Comparison of ENCODE assay signal across 26 mouse cellular contexts in the genomic region with DNA sequence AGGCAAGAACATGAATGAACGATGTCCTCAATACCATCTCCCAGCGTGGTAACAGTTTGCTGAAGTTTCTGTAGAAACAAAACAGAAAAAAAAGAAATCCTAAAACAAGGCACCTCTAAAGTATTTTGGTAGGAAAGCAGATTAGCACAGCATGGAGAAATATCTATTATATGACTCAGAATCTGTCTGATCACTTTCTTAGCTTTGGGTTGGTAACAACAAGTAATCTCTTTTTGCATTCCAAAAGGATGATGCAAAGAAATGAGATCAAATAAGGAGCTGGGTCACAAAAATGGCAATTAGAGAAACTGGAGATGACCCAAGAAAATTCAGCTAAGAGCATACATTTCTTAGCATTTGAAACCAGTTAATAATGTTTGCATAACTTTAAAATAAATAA.
DNase-seq lines count a peak whose midpoint lies in the region; ATAC-seq and TF ChIP-seq lines count a peak whose summit lies in the region.
"Had no signal": no experiment of that assay in that cellular context is flagged by ENCODE, and none has a peak within 500 bp of the region (broad histone marks: within the 10 kb centered on the region; RNA-seq: fewer than 3 reads in every experiment).

No protein-coding gene starts in this region.

- H3K79me2 ChIP-seq in C2C12 (ENCODE audit: control insufficient read depth, insufficient read depth) = no peaks in the 10 kb centered on the region

- CTCF ChIA-PET in Patski (lab: Charles Lee) = interaction anchor here (1.5 kb wide), 1 partner anchor 10 kb away, joined by 4 read pairs; no protein-coding TSS in a partner anchor

- TF ChIP-seq CTCF in C2C12 (IDR thresholded peaks at IDR 0.05; ENCODE audit: control insufficient read depth, insufficient read depth, insufficient read length) (no peak), Patski (IDR thresholded peaks at IDR 0.05) (no peak)

- no peaks in the 10 kb centered on the region for H3K79me3 ChIP-seq in C2C12 (ENCODE audit: low read depth)

- H3K4me3 ChIP-seq in C2C12 (ENCODE audit: insufficient read depth, poor library complexity, severe bottlenecking) = no peak overlapping the region

- intact Hi-C loops in gastrocnemius, postnatal 14 days (cut with DNase I; ENCODE audit: low total_unique reads) = no loop called here

- no peak overlapping the region for H3ac ChIP-seq in C2C12 (ENCODE audit: control insufficient read depth, insufficient read length, low read depth)

- in situ Hi-C loops in Patski (cut with MboI; ENCODE audit: low pct_unique_long_range_greater_than_20kb) = no loop called here

- no peaks in the 10 kb centered on the region for H3K36me3 ChIP-seq in C2C12 (ENCODE audit: control insufficient read depth, insufficient read depth)
- H3K36me3 ChIP-seq: G1E had no signal

- H3K27me3 ChIP-seq in C2C12 (ENCODE audit: control insufficient read depth, insufficient read depth, insufficient read length) (no peaks in the 10 kb centered on the region), Patski (no peaks in the 10 kb centered on the region)
- H3K27me3 ChIP-seq: CH12.LX had no signal

- ATAC-seq in Patski = peak; percentile 67
- ATAC-seq: activated CD4-positive, CD25-positive, alpha-beta regulatory T cell, adult 4 months; CD4-positive, CD25-positive, alpha-beta regulatory T cell, adult 4 months had no signal

- POLR2A ChIA-PET in Patski (lab: Charles Lee) = no interaction called here

- DNase-seq in 3T3-L1 (ENCODE audit: low read depth, low spot score) (peak; percentile 35), Patski (ENCODE audit: low read depth, low spot score) (no peak)
- DNase-seq in Muller cell, postnatal 12 days (ENCODE audit: inconsistent ontology term) = peak; percentile 76
- no peak for DNase-seq in adrenal gland, postnatal 4 days (ENCODE audit: low spot score in 2 of 2)
- no peak for DNase-seq in gastrocnemius, postnatal 14 days
- no peak for DNase-seq in adrenal gland, postnatal 36 days
- DNase-seq in thymus, postnatal 4 days = no peak
- DNase-seq: adrenal gland, adult 2 months; adrenal gland, adult 8-10 months; adrenal gland, postnatal 10 days; adrenal gland, postnatal 14 days; adrenal gland, postnatal 25 days; B cell, adult 2 months; cerebellum, adult 11 months; cerebellum, adult 11-12 months; cerebellum, adult 18-20 months; cerebellum, adult 2 months; cerebellum, adult 8-10 months; cerebellum, adult 9-10 months; cerebellum, adult 9-11 months; cerebellum, postnatal 10 days had no signal

TF ChIP-seq in C2C12, 6 proteins besides CTCF, POLR2A, EP300 and RAD21:
- TF ChIP-seq CEBPB (IDR thresholded peaks at IDR 0.05; ENCODE audit: low read depth) (peak; percentile 4), MYOD1 (IDR thresholded peaks at IDR 0.05; ENCODE audit: control insufficient read depth, insufficient read length, low read depth) (no peak)

Comparison
In these comparisons a context has a peak if more than half of its experiments do, and no peak if none do; other contexts are left out.
1. DNase-seq: peak in 3T3-L1 (single experiment) and Muller cell, postnatal 12 days (single experiment); none in Patski (single experiment), adrenal gland, postnatal 4 days (0 of 2), gastrocnemius, postnatal 14 days (single experiment), adrenal gland, postnatal 36 days (0 of 2) and thymus, postnatal 4 days (single experiment).